Mouse (Mus musculus) midbrain, embryonic 16.5 days (tissue): Measurements from ENCODE around the gene Spaca4. TPM values are rescaled to one million over a fixed set of nuclear protein-coding genes. Genes with fewer than 3 reads are reported as not detected.

Experiments used
- ATAC-seq: fragments of 200-750 bp; cut with Nextera tagmentation; 2 replicates; pipeline ENCODE4 v1.8.0; 2017; ENCODE audit warnings: moderate TSS enrichment
- H3K27ac ChIP-seq: fragments of 300-500 bp; sonication (generic); 2 replicates; pipeline ENCODE4 v1.5.1; 2014; ENCODE audit warnings: mild to moderate bottlenecking, low read length, mixed read lengths
- H3K27me3 ChIP-seq: fragments of 300-500 bp; sonication (generic); 2 replicates; pipeline ENCODE4 v1.6.1; 2014; ENCODE audit warnings: low read depth, low read length, mixed read lengths; ENCODE audit not compliant: control insufficient read depth, insufficient read depth
- H3K36me3 ChIP-seq: fragments of 300-500 bp; sonication (generic); 2 replicates; pipeline ENCODE4 v1.6.1; 2014; ENCODE audit warnings: mild to moderate bottlenecking, low read length, moderate library complexity, mixed read lengths; ENCODE audit not compliant: control insufficient read depth, insufficient read depth
- H3K4me1 ChIP-seq: fragments of 300-500 bp; sonication (generic); 2 replicates; pipeline ENCODE4 v1.6.1; 2014; ENCODE audit warnings: mild to moderate bottlenecking, low read length, mixed read lengths; ENCODE audit not compliant: control insufficient read depth, insufficient read depth
- H3K4me2 ChIP-seq: fragments of 300-500 bp; sonication (generic); 2 replicates; pipeline ENCODE4 v1.6.1; 2014; ENCODE audit warnings: mild to moderate bottlenecking, low read length, mixed read lengths
- H3K4me3 ChIP-seq: fragments of 300-500 bp; sonication (generic); 2 replicates; pipeline ENCODE4 v1.5.1; 2014; ENCODE audit warnings: low read depth, mild to moderate bottlenecking, low read length, moderate library complexity, mixed read lengths
- H3K9ac ChIP-seq: fragments of 300-500 bp; sonication (generic); 2 replicates; pipeline ENCODE4 v1.6.1; 2014; ENCODE audit warnings: low read depth, low read length, mixed read lengths
- H3K9me3 ChIP-seq: fragments of 300-500 bp; sonication (generic); replicated peaks from 2 replicates; pipeline ENCODE4 v1.6.1; 2014; ENCODE audit warnings: mild to moderate bottlenecking, low read length, mixed read lengths; ENCODE audit not compliant: control insufficient read depth, poor library complexity, severe bottlenecking
- WGBS: fragments of 180-500 bp; shearing (Covaris S2); extraction: QIAGEN DNeasy Blood & Tissue Kit; methylation state at CpG from one replicate; pipeline ENCODE4 v1.1.7; 2014; 5-methylcytosine and 5-hydroxymethylcytosine counted together
- polyA plus RNA-seq: library from polyadenylated mRNA; unstranded; fragments of >200 nt; fragmentation: Nextera tagmentation; extraction: Ambion mirVana; gene quantifications from 2 replicates; pipeline ENCODE4 v1.2.1, GENCODE M21; 2015

Gene Spaca4
- polyA plus RNA-seq, 1 experiment from 2014 or later, result not detected

DNA sequence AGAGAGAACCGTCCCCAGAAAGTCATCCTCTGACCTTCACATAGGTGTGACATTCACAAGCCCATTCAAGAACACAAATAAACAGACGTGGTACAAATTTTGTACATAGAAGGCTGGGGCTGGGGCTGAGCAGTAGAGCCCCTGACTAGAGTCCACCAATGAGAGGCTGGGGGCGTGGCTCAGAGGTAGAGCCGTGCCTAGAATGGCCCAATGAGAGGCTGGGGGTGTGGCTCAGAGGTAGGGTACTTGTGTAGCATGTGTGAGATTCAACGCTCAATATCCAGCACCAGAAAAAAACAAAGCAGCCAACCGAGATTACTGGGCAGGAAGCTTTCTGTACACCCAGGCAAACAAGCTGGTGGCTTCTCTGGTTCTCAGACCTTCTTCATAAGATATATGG, 30.1 kb upstream of the Spaca4 start:
- no peak for ATAC-seq
- H3K36me3 ChIP-seq, result no peaks in the 10 kb centered on the region
- WGBS, result 63% methylated on average over 6 of the region's 6 CpGs
- no peak overlapping the region for H3K27ac ChIP-seq
- H3K4me1 ChIP-seq, result no peaks in the 10 kb centered on the region
- peaks cover 12% of the 10 kb centered on the region for H3K27me3 ChIP-seq
- H3K4me3 ChIP-seq, result no peak overlapping the region
- no peak overlapping the region for H3K4me2 ChIP-seq
- no peak overlapping the region for H3K9ac ChIP-seq
- H3K9me3 ChIP-seq, result no peaks in the 10 kb centered on the region

DNA sequence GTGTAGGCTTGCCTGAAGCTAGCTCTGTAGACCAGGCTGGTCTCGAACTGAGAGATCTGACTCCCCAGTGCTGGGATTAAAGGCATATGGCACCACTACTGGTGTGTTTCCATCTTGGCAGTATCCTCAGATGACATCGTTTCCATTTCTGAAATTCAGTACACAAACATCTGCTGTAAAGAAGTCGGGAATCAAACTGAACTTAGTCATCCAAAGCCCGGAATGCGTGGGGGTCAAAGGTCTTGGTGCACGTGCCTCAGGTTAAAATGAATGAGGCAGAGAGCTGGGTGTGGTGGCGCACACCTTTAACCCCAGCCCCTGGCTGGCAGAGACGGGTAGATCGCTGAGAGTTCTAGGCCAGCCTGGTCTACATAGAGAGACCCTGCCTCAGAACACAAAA, 24.5 kb upstream of the Spaca4 start:
- Histone ChIP-seq H3K9ac (no peak overlapping the region), H3K4me3 (no peak overlapping the region), H3K36me3 (no peaks in the 10 kb centered on the region), H3K9me3 (no peaks in the 10 kb centered on the region), H3K27ac (no peak overlapping the region), H3K4me1 (peaks cover 3% of the 10 kb centered on the region; the same call in 1 of the 2 replicates), H3K27me3 (no peaks in the 10 kb centered on the region), H3K4me2 (no peak overlapping the region)
- WGBS, result 83% methylated on average over 9 of the region's 9 CpGs
- no peak for ATAC-seq

DNA sequence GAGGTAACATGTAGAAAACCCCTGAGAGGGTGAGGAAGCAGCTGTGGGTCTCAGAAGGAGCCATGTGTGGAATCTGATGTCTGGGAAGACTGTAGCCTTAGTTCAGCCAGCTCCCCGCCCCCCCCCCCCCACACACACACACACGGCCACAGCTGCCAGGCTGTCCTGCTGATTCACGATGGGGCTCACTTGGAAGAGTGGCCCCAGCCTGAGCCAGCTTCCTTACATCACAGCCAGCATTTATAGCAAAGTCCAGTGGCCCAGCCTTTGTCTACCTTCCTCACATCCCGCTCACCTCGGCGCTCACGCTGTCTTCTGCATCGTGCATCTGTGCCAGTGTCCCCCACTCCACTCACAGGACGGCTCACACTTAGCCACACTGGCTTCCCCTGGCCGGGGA, 23.8 kb upstream of the Spaca4 start:
- Histone ChIP-seq H3K9me3 (no peaks in the 10 kb centered on the region), H3K27me3 (no peaks in the 10 kb centered on the region), H3K36me3 (no peaks in the 10 kb centered on the region), H3K4me2 (no peak overlapping the region), H3K27ac (no peak overlapping the region), H3K4me3 (no peak overlapping the region), H3K4me1 (peaks cover 3% of the 10 kb centered on the region; the same call in 1 of the 2 replicates), H3K9ac (0 out of 2 replicates have a peak overlapping the region, but pooled peaks have one; percentile 6)
- no peak for ATAC-seq
- 51% methylated on average over 7 of the region's 10 CpGs for WGBS

DNA sequence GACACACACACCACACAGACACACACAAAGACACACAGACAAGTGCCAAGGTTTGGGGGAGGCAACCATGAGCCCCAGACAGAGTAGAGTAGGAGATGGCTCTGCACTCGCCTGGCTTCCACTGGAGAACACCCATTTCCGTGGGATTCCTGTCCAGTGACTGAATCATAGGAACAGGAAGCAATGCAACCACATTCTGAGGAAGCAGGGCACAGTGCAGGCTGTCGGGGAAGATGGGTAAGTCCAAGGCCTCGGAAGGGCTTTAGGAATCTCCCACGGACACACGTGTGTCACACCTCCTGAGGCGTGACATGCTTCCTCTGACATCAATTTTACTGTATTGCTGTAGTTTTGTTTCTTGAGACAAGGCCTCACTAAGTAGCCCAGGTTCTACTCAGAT, 22.5 kb upstream of the Spaca4 start:
- no peak for ATAC-seq
- Histone ChIP-seq H3K27me3 (no peaks in the 10 kb centered on the region), H3K27ac (no peak overlapping the region), H3K9me3 (no peaks in the 10 kb centered on the region), H3K9ac (no peak overlapping the region), H3K36me3 (no peaks in the 10 kb centered on the region), H3K4me3 (no peak overlapping the region), H3K4me2 (no peak overlapping the region), H3K4me1 (peaks cover 3% of the 10 kb centered on the region; the same call in 1 of the 2 replicates)
- 79% methylated on average over 7 of the region's 7 CpGs for WGBS

DNA sequence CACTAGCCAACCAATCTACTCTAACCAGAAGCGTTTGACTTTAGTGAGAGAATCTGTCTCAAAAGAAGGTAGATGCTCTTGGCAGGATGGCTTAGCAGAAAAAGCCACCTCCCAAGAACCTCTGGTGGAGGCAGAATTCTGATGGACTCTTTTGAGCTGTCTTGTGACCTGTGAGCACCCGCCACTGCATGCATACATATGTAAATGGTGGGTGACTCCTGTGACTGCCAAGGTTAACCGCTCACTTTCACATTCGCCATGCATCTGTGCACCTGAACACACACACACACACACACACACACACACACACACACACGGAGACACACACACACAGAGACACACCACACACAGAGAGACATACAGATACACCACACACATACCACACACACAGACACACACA, 21.8 kb upstream of the Spaca4 start:
- no peak overlapping the region for H3K27ac ChIP-seq
- peaks cover 3% of the 10 kb centered on the region; the same call in 1 of the 2 replicates for H3K4me1 ChIP-seq
- ATAC-seq, result no peak
- H3K4me2 ChIP-seq, result no peak overlapping the region
- no peaks in the 10 kb centered on the region for H3K27me3 ChIP-seq
- H3K9ac ChIP-seq, result no peak overlapping the region
- H3K4me3 ChIP-seq, result no peak overlapping the region
- no peaks in the 10 kb centered on the region for H3K36me3 ChIP-seq
- H3K9me3 ChIP-seq, result no peaks in the 10 kb centered on the region
- 79% methylated on average over 5 of the region's 5 CpGs for WGBS

DNA sequence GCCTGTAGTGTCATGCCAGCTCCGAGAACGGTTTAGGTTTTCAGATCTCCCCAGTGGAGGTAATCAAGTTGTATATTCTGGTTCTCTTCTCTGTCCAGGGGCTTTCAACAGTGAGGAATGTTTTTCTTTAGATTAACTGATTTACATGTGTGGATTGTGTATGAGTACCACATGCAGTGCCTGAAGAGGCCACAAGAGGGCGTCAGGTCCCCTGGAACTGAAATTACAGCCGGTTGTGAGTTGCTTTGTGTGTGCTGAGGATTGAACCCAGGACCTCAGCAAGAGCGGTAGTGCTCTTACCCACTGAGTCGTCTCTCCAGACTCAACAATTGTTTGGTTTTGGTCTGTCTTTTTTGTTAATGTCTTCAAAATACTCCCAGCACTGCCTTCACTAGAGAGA, 20.9 kb upstream of the Spaca4 start:
- Histone ChIP-seq H3K36me3 (no peaks in the 10 kb centered on the region), H3K27ac (no peak overlapping the region), H3K4me1 (peaks cover 3% of the 10 kb centered on the region; the same call in 1 of the 2 replicates), H3K4me3 (no peak overlapping the region), H3K4me2 (no peak overlapping the region), H3K9ac (no peak overlapping the region), H3K27me3 (no peaks in the 10 kb centered on the region; the same call in 1 of the 2 replicates), H3K9me3 (no peaks in the 10 kb centered on the region)
- ATAC-seq, result no peak
- WGBS, result 73% methylated on average over 6 of the region's 6 CpGs

DNA sequence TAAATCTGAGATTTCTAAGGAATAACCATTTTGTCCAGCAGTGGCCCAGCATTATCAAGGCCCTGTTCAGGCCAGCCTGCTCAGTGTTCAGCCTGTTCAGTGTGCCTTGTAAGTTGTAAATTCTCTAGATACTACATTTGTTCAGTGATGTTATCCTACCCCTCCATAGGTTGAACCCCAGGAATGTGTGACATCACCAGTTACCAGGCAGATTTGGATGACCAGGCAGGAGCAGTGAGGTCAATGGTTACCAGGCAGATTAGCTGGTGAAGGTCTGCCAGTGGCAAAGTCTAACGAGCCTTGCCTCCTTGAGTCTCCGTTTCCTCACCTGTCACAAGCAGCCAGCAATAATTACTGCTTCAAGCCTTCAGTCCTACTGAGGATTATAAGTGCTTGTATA, 18.8 kb upstream of the Spaca4 start:
- WGBS, result 46% methylated on average over 2 of the region's 2 CpGs

DNA sequence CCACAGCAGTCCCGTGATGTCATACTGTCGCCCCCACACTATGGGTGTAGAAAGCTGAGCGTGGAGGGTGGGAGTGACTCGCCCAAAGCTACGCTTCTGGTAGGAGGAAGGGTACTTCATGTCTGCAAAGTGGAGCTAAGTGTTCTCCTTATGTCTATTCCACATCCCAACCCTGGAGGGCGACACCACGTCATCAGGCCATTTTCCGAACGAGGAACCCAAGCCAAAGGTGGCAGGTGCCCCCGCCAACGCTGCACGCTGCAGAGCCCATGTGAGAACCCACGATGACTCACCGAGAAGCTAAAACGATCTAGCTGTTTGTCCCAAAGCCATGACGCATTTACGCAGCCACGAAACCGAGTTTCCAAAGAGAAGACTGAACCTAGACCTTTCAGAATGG, 16.7 kb upstream of the Spaca4 start:
- H3K4me3 ChIP-seq, result no peak overlapping the region
- H3K4me2 ChIP-seq, result peak overlapping the region; percentile 26
- H3K9me3 ChIP-seq, result no peaks in the 10 kb centered on the region
- WGBS, result 36% methylated on average over 19 of the region's 19 CpGs
- H3K27me3 ChIP-seq, result no peaks in the 10 kb centered on the region; the same call in 1 of the 2 replicates
- ATAC-seq, result no peak
- H3K4me1 ChIP-seq, result no peaks in the 10 kb centered on the region
- no peak overlapping the region for H3K27ac ChIP-seq
- H3K36me3 ChIP-seq, result no peaks in the 10 kb centered on the region
- H3K9ac ChIP-seq, result no peak overlapping the region

More for the DNA sequence above, 18.8 kb upstream of the Spaca4 start:
- H3K9me3 ChIP-seq, result no peaks in the 10 kb centered on the region
- no peak overlapping the region for H3K4me2 ChIP-seq
- H3K36me3 ChIP-seq, result no peaks in the 10 kb centered on the region
- ATAC-seq, result no peak
- peaks cover under 1% of the 10 kb centered on the region; the same call in 1 of the 2 replicates for H3K4me1 ChIP-seq
- no peak overlapping the region for H3K27ac ChIP-seq
- no peaks in the 10 kb centered on the region; the same call in 1 of the 2 replicates for H3K27me3 ChIP-seq
- H3K4me3 ChIP-seq, result no peak overlapping the region
- no peak overlapping the region for H3K9ac ChIP-seq

DNA sequence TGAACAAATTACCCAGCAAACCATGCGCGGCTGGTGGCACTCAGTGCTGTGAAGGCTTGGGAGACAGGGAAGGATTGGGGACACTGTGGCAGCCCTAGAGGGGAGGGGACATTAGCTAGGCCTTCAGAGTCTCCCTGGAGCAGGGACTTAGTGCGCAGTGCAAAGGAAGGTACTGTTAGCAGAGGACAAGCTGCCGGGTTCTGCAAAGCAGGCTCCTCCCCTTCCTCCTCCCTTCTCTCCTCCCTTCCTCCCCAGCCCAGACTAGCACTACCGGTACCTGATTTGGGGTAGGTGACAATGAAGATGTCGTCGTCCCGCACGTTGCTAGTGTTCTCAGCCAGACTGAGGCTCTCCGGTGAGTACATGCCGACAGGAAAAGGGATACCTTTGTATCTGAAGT, 16.2 kb upstream of the Spaca4 start:
- H3K4me1 ChIP-seq, result no peaks in the 10 kb centered on the region
- H3K36me3 ChIP-seq, result no peaks in the 10 kb centered on the region
- H3K27ac ChIP-seq, result no peak overlapping the region
- peak overlapping the region; percentile 26 for H3K4me2 ChIP-seq
- ATAC-seq, result 0 out of 2 replicates have a peak, but pooled peaks have one; percentile 14
- H3K27me3 ChIP-seq, result no peaks in the 10 kb centered on the region; the same call in 1 of the 2 replicates
- peak overlapping the region; percentile 7; the same call in 1 of the 2 replicates for H3K9ac ChIP-seq
- no peak overlapping the region for H3K4me3 ChIP-seq
- 34% methylated on average over 11 of the region's 11 CpGs for WGBS
- no peaks in the 10 kb centered on the region for H3K9me3 ChIP-seq
